Mouse (Mus musculus): ENCODE data around the gene Mapk8ip1. TPM values are rescaled to one million over a fixed set of nuclear protein-coding genes. Genes with fewer than 3 reads are reported as not detected.
A peak's percentile ranks its signal among the peaks of the same experiment; 100 is the strongest.

Gene Mapk8ip1
- total RNA-seq (2014; rRNA removed) (223 and 225 TPM in 2 replicates), polyA plus RNA-seq (2015; fragmentation: Nextera tagmentation; extraction: Ambion mirVana) (129 and 150 TPM in 2 replicates)

GRCm38 (mm10) chr2:92401091-92401561 is at the start of gene Mapk8ip1:
Gene Mapk8ip1, minus strand, starts transcription at chr2:92401263.
- H3K36me3 ChIP-seq (ENCODE audit: insufficient read depth) = peaks cover 28% of the 10 kb centered on the region
- ATAC-seq = peak; percentile 73
- no peaks in the 10 kb centered on the region for H3K9me3 ChIP-seq (ENCODE audit: low read length)
- H3K27me3 ChIP-seq (ENCODE audit: insufficient read depth, low read length) = no peaks in the 10 kb centered on the region
- DNase-seq = peak; percentile 48
- peak within 1 kb of the TSS; percentile 93 for H3K9ac ChIP-seq
- peak within 1 kb of the TSS; percentile 76 for H3K4me3 ChIP-seq (ENCODE audit: low read depth, low read length)
- H3K4me1 ChIP-seq (ENCODE audit: insufficient read depth) = peaks cover 9% of the 10 kb centered on the region
- under 1% methylated on average over 37 of the region's 59 CpGs for WGBS
- no peak for TF ChIP-seq CTCF (IDR thresholded peaks at IDR 0.05; ENCODE audit: low read depth)
- H3K4me2 ChIP-seq (ENCODE audit: low read depth) = peak within 1 kb of the TSS; percentile 80
- peak within 1 kb of the TSS; percentile 77 for H3K27ac ChIP-seq (ENCODE audit: low read depth, low read length)

- H3K4me1 ChIP-seq (ENCODE audit: insufficient read depth) = 0 out of 2 replicates have a peak, but pooled peaks cover 4% of the 10 kb centered on the region
- no peak overlapping the region for H3K4me2 ChIP-seq (ENCODE audit: low read depth)
- H3K9ac ChIP-seq = no peak overlapping the region
- WGBS = 61% methylated on average over 7 of the region's 7 CpGs
- peak; percentile 28 for TF ChIP-seq CTCF (IDR thresholded peaks at IDR 0.05; ENCODE audit: low read depth)
- H3K27ac ChIP-seq (ENCODE audit: low read depth, low read length) = no peak overlapping the region
- no peaks in the 10 kb centered on the region for H3K9me3 ChIP-seq (ENCODE audit: low read length)
- ATAC-seq = no peak
- DNase-seq = no peak
- peaks cover 3% of the 10 kb centered on the region; the same call in 1 of the 2 replicates for H3K36me3 ChIP-seq (ENCODE audit: insufficient read depth)
- H3K4me3 ChIP-seq (ENCODE audit: low read depth, low read length) = no peak overlapping the region
- no peaks in the 10 kb centered on the region for H3K27me3 ChIP-seq (ENCODE audit: insufficient read depth, low read length)
Observed at GRCm38 (mm10) chr2:92447121-92447740, 46.2 kb upstream of the Mapk8ip1 start.

- WGBS = 51% methylated on average over 8 of the region's 8 CpGs
- ATAC-seq = no peak; the same call in 1 of the 2 replicates
Observed at GRCm38 (mm10) chr2:92446656-92447055, 45.6 kb upstream of the Mapk8ip1 start.

GRCm38 (mm10) chr2:92445890-92446289 is 44.8 kb upstream of the Mapk8ip1 start:
- Histone ChIP-seq H3K4me1 (ENCODE audit: insufficient read depth) (0 out of 2 replicates have a peak, but pooled peaks cover 4% of the 10 kb centered on the region), H3K9ac (no peak overlapping the region), H3K27me3 (ENCODE audit: insufficient read depth, low read length) (no peaks in the 10 kb centered on the region), H3K4me2 (ENCODE audit: low read depth) (no peak overlapping the region), H3K4me3 (ENCODE audit: low read depth, low read length) (no peak overlapping the region), H3K27ac (ENCODE audit: low read depth, low read length) (no peak overlapping the region), H3K9me3 (ENCODE audit: low read length) (no peaks in the 10 kb centered on the region), H3K36me3 (ENCODE audit: insufficient read depth) (no peaks in the 10 kb centered on the region)
- WGBS = 53% methylated on average over 9 of the region's 9 CpGs
- TF ChIP-seq CTCF (IDR thresholded peaks at IDR 0.05; ENCODE audit: low read depth) = no peak
- DNase-seq (no peak), ATAC-seq (no peak)

More at GRCm38 (mm10) chr2:92446656-92447055, 45.6 kb upstream of the Mapk8ip1 start:
- Histone ChIP-seq H3K4me3 (ENCODE audit: low read depth, low read length) (no peak overlapping the region), H3K4me1 (ENCODE audit: insufficient read depth) (0 out of 2 replicates have a peak, but pooled peaks cover 4% of the 10 kb centered on the region), H3K4me2 (ENCODE audit: low read depth) (no peak overlapping the region), H3K9ac (no peak overlapping the region), H3K9me3 (ENCODE audit: low read length) (no peaks in the 10 kb centered on the region), H3K27ac (ENCODE audit: low read depth, low read length) (no peak overlapping the region), H3K27me3 (ENCODE audit: insufficient read depth, low read length) (no peaks in the 10 kb centered on the region), H3K36me3 (ENCODE audit: insufficient read depth) (no peaks in the 10 kb centered on the region)
- no peak for DNase-seq
- no peak for TF ChIP-seq CTCF (IDR thresholded peaks at IDR 0.05; ENCODE audit: low read depth)

GRCm38 (mm10) chr2:92444376-92444775 is 43.3 kb upstream of the Mapk8ip1 start:
- no peaks in the 10 kb centered on the region for H3K36me3 ChIP-seq (ENCODE audit: insufficient read depth)
- ATAC-seq (no peak), DNase-seq (no peak)
- H3K27me3 ChIP-seq (ENCODE audit: insufficient read depth, low read length) = no peaks in the 10 kb centered on the region
- TF ChIP-seq CTCF (IDR thresholded peaks at IDR 0.05; ENCODE audit: low read depth) = no peak
- H3K27ac ChIP-seq (ENCODE audit: low read depth, low read length) = no peak overlapping the region
- no peaks in the 10 kb centered on the region for H3K9me3 ChIP-seq (ENCODE audit: low read length)
- 0 out of 2 replicates have a peak, but pooled peaks cover 4% of the 10 kb centered on the region for H3K4me1 ChIP-seq (ENCODE audit: insufficient read depth)
- 43% methylated on average over 4 of the region's 4 CpGs for WGBS
- H3K9ac ChIP-seq = no peak overlapping the region
- no peak overlapping the region for H3K4me3 ChIP-seq (ENCODE audit: low read depth, low read length)
- no peak overlapping the region for H3K4me2 ChIP-seq (ENCODE audit: low read depth)

- ATAC-seq (no peak), DNase-seq (no peak)
- 76% methylated on average over 4 of the region's 4 CpGs for WGBS
- no peaks in the 10 kb centered on the region for H3K9me3 ChIP-seq (ENCODE audit: low read length)
- no peak overlapping the region for H3K4me3 ChIP-seq (ENCODE audit: low read depth, low read length)
- 0 out of 2 replicates have a peak, but pooled peaks cover 4% of the 10 kb centered on the region for H3K4me1 ChIP-seq (ENCODE audit: insufficient read depth)
- H3K27me3 ChIP-seq (ENCODE audit: insufficient read depth, low read length) = no peaks in the 10 kb centered on the region
- H3K36me3 ChIP-seq (ENCODE audit: insufficient read depth) = no peaks in the 10 kb centered on the region
- no peak overlapping the region for H3K9ac ChIP-seq
- no peak for TF ChIP-seq CTCF (IDR thresholded peaks at IDR 0.05; ENCODE audit: low read depth)
- H3K27ac ChIP-seq (ENCODE audit: low read depth, low read length) = no peak overlapping the region
- H3K4me2 ChIP-seq (ENCODE audit: low read depth) = no peak overlapping the region
Observed at GRCm38 (mm10) chr2:92443313-92443712, 42.2 kb upstream of the Mapk8ip1 start.

- WGBS = 65% methylated on average over 12 of the region's 12 CpGs
- no peaks in the 10 kb centered on the region for H3K27me3 ChIP-seq (ENCODE audit: insufficient read depth, low read length)
- DNase-seq (peak; percentile 44), ATAC-seq (peak; percentile 73; the same call in 1 of the 2 replicates)
- H3K4me1 ChIP-seq (ENCODE audit: insufficient read depth) = 0 out of 2 replicates have a peak, but pooled peaks cover 4% of the 10 kb centered on the region
- no peaks in the 10 kb centered on the region for H3K36me3 ChIP-seq (ENCODE audit: insufficient read depth)
- no peak for TF ChIP-seq CTCF (IDR thresholded peaks at IDR 0.05; ENCODE audit: low read depth)
- H3K9ac ChIP-seq = no peak overlapping the region
- no peak overlapping the region for H3K27ac ChIP-seq (ENCODE audit: low read depth, low read length)
- no peak overlapping the region for H3K4me3 ChIP-seq (ENCODE audit: low read depth, low read length)
- H3K9me3 ChIP-seq (ENCODE audit: low read length) = no peaks in the 10 kb centered on the region
- H3K4me2 ChIP-seq (ENCODE audit: low read depth) = no peak overlapping the region
Observed at GRCm38 (mm10) chr2:92442419-92443001, 41.4 kb upstream of the Mapk8ip1 start.
